Mouse (Mus musculus) induced T-regulatory cell, adult 2 months (primary cell): ENCODE results near the gene Fancc.
A peak's percentile ranks its signal among the peaks of the same experiment; 100 is the strongest.
"Not testable (repeated sequence)": the region's sequence is repeated elsewhere in the genome, so short reads cannot be mapped to it uniquely, and the experiment has no call there.

ENCODE experiments used
- DNase-seq: peaks from one replicate; pipeline ENCODE4 v3.0.0-alpha.2; 2012; ENCODE audit warnings: low read depth

The Fancc gene

DNA sequence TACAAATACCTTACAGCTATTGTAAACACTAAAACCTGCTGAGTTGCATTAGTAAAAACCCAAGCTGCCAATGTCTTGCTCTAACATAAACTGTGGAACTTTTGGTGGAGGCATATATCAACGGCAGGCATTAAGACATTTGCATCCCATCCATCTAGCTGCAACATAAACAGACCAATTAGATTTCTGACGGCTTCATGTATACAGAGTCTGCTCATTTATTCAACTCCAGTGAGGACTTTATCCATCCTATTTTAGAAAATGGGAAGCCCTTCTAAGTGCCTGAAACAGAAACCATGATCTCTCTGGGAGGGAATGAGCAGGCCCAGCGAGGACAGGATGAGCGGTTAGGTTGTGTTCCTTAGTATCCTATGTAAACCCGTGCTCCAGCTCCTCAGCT is 18.5 kb upstream of the Fancc start:
- no peak for DNase-seq

DNA sequence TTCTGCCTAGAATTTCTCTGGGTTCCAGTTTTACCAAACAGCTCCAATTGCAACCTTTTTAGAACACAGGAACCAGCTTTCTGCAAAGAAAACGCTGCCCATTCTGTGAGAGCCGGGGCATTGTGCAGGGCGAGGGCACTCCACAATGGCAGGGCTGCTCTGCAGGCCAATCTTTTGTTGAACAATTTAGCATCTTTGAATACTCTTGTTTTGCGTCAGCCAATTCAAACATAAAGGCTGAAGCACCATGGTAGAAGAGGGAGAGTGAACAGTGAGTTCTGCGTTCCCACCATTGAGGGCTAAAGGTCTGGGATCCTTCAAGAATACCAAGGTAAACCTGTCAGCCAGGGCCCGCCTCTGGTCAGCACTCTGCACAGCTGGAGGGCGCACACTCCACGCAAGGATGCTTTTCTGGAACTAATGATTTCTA is 17.9 kb upstream of the Fancc start:
- no peak for DNase-seq

DNA sequence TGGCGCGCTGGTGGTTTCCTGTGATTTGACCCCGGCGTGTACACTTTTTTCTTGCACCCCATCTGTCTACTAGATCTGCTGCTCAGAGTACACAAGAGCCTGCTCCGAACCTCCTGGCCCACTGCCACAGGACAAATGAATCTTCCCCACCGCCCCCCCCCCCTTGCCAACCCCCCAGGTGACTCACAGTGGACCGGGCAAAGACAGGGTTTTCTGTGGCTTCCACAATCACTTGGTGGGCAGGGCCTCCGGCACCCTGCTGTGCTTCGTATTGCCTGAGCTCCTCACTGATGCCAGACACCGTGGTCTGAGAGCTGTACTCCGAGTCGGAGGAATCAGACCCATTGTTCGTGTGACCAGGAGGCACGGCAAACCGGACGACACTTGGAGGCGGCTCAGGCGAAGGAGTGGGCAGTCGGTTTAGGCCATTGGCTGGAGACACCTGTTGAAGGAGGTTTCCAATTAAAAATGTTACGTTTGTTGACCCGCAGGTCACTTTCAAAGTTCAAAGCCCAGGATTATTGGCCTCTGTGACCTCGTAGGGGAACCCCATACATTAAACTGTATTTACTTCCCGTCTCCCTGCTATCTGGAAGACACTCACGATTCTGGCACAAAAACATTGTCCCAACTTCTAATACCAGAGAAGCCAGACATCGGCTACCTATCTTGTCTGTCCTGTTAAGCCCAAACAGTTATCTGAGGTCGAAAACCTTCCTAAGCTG is 16.5 kb upstream of the Fancc start:
- DNase-seq: no peak

- no peak for DNase-seq
Measured at GRCm38 (mm10) chr13:63512411-63512810, 15.3 kb upstream of the Fancc start.

DNA sequence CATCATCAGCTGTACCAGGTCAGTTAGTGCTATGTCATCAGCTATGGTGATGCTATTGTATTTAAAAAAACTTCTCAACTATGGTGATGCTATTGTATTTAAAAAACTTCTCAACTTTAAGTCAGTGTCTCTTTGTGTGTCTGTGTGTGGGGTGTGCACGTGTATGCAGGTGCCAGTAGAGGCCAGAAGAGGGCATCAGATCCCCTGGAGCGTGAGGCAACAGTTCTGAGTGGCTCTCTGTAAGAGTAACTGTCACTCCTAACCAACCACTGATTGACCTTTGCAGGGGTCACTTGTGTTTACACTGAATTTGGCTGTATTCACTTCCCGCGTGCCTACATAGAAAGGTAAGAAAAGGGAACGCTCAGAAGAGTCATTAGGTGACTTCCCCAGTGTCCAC is 10.7 kb upstream of the Fancc start:
- no peak for DNase-seq

GRCm38 (mm10) chr13:63507001-63507556 is 10.0 kb upstream of the Fancc start:
- DNase-seq: no peak

GRCm38 (mm10) chr13:63506364-63506763 is 9.3 kb upstream of the Fancc start:
- DNase-seq: no peak

GRCm38 (mm10) chr13:63502391-63502790 is 5.3 kb upstream of the Fancc start:
- DNase-seq: peak; percentile 30

DNA sequence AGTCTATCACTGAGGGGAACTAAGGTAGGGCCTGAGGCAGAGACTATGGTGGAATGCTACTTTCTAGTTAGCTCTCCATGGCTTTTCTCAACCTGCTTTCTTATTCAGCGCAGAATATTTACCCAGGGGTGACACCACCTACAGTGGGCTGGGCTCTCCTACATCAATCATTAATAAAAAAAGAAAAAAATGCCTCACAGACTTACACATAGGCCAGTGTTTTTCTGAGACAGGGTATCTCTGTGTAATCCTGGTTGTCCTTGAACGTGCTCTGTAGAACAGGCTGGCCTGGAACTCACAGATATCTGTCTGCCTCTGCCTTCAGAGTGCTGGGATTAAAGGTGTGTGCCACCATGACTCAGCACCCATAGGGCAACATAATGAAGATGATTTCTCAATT is 2.4 kb upstream of the Fancc start:
- no peak for DNase-seq

DNA sequence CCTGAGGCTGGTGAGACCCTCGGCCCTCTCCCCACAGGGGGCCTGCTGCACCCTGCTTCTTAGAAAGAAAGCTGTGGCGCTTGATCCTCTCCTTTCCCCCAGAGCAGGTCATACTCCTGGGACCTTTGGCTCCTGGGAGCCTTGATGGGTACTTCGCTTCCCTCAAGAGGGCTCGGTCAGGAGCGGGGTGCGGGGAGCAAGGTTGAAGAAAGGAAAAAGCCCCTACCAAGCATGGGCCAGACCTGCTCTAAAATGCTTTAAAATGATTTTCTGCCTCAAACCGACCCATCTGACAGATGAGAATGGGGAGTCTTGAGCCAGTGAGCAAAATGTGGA is 9.4 kb downstream of the Fancc start:
- no peak for DNase-seq

DNA sequence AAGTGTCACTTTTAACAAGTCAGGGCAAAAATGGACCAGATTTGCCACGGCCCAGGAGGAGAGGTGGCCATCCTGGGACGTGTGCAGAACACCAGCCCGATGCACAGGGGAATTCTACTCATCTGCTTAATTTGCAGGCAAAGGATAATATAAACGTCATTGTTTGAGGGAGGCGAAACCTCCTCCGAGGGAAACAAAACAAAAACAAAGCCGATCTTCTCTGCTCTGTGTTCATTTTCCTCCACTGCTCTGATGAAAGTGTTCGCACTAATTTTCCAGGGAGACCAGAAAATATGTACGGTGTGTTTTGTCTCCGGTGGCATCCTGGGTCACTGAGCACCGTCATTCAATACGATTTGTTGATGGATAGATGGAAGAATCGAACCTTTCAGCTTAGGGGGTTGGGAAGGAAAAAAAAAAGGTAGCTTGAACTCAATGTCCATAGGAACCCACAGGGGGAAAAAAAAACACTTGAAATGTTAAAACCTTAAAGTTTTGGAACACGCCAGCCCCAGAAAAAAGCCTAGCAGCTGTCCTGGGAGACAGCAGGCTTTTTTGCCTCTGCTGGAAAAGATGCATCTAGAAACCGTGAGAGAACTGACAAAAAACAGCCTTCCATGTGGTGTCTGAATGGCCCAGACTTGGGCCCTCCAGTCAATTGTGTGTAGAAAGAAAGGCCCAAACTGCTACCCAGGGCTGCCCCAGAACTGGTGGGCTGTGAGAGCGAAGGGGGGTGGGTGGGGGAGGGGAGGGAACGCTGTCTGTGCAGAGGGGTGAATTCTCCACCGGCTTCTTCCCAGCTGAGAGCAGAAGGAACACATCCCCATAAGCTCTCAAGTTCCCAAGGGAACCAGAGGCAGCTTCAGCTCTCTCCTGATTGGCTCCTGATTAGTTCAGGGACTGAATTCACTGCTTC is 10.0 kb downstream of the Fancc start:
- no peak for DNase-seq

DNA sequence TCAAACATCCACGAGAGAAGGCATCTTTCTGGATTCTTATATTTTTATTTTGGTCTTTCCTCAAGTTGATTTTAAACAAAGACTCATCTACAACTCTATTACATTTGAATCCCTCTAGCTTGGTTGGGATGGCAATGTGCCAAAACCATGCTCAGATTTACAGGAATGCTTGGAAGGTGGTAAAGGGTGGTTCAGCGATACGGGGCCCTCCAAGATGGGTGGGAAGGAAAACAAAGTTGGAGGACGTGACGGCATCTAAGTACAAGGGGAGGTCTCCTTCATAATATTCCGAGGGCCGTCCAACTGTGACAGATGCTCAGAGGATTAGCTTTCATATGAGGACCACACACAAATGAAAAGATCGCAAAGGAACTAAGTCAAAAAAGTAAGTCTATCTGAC is 21.7 kb downstream of the Fancc start:
- DNase-seq: no peak

GRCm38 (mm10) chr13:63452898-63453297 is 44.2 kb downstream of the Fancc start:
- DNase-seq: no peak

DNA sequence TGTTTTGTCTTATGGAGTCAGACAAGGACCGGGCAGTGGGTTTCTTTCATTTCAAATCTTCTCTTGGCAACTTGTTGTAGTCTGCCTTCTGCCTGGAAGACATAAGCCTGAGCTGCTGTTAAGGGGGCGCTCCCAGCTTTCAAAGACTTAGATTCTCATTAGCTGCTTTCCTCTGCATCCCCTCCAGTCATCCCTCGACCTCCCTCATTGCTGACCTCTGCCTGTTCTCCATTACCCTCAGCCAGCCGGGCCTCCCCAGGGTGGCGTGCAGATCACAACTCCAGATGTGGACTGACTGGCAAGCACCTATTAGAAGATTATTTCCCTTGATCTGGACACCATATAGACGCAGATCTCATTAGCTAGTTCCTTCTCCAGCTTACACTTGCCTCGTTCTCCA is 45.9 kb downstream of the Fancc start:
- DNase-seq: no peak

- DNase-seq: peak; percentile 45
Measured at GRCm38 (mm10) chr13:63445419-63445818, 51.7 kb downstream of the Fancc start.

DNA sequence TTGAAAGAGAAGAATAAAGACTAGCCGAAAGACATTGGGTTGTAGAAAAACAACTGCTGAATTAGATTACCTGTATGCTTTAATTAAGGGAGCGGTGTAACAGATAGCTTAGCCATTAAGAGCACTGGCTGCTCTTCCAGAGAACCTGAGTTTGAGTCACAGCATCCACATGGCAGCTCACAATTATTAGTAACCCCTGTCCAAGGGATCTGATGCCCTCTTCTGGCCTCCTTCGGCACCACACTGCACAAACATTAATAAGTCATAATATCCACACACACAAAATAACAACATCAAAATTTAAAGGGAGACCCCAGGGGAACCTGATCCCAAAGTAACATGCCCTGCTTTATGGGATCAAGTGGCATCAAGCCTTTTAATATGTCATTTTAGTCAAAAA is 64.3 kb downstream of the Fancc start:
- peak; percentile 54 for DNase-seq

DNA sequence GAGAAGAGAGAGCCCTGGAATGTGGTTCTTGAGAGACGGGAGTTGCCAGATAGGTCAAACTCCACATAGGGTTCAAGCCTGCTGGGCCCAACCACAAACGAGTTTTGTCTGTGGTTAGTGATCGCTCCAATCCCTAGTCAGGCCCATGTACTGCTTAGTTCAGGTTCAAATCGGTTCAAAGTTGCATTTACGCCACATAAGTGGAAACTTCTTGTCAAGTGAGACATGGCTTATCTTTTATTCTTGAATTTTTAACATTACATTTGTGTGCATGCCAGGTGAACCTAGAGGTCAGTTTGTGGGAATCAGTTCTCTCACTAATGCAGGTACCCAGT is 65.3 kb downstream of the Fancc start:
- no peak for DNase-seq

- DNase-seq: peak; percentile 97
Measured at GRCm38 (mm10) chr13:63431030-63431856, 65.8 kb downstream of the Fancc start.

- DNase-seq: no peak
Measured at GRCm38 (mm10) chr13:63430681-63431029, 66.4 kb downstream of the Fancc start.

- DNase-seq: no peak
Measured at GRCm38 (mm10) chr13:63430206-63430605, 66.9 kb downstream of the Fancc start.

DNA sequence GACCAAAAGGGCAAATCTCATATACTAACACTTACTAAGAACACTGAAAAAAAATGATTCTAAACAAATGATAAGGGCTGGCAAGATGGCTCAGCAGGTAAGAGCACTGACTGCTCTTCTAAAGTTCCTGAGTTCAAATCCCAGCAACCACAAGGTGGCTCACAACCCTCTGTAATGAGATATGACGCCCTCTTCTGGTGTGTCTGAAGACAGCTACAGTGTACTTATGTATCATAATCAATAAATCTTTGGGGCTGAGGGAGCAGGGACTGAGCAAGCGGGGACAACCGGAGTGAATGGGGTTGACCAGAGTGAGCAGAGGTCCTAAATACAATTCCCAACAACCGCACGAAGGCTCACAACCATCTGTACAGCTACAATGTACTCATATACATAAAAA is 68.9 kb downstream of the Fancc start:
- DNase-seq: not testable (repeated sequence)

DNA sequence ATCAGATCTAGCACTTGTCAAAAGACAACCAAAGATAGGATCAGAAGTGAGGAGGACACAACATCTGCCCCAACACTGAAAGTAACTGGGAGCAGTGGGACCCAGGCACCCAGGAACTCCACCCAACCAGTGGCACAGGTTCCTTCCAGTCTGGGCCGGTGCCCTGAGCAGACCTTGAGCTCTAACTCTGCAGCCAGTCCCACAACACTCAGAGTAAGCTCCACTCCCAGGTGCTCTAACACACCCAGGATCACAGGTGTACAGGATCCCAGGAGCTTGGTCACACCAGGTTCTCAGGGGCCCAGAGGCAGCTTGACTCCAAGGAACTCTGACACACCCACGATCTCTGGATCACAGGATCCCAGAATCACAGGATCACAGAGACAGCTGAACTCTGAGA is 74.0 kb downstream of the Fancc start:
- no peak for DNase-seq

DNA sequence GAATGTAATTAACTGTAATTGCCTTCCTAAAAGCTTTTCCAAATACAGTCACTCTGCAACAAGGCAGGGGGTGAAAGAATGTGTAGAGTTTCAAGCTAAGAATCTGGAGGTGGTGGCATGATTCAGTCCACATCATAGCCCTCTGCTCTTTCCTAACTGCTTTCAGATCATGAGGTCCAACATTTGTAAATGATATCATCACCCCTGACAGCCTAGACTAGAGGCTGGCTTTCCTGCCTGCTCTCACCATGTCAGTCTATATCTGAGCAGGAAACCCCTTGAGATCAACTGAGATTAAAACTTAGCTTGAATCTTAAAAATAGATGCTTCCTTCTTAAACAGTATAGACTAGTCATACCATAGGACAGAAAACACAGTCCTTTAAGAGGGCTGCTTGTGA is 75.9 kb downstream of the Fancc start:
- no peak for DNase-seq
